Mouse (Mus musculus) adipose tissue, adult 10 weeks (tissue): ENCODE measurements around the gene Pgam1. TPM values are rescaled to one million over a fixed set of nuclear protein-coding genes. Genes with fewer than 3 reads are reported as not detected.

Source experiments
- polyA plus RNA-seq: library from polyadenylated mRNA; stranded (reverse); fragments of 350-450 nt; fragmentation: Illumina TruSeq; extraction: RNeasy Lipid Tissue Mini Kit (QIAGEN cat#74804); gene quantifications from one replicate; pipeline ENCODE4 v1.2.3, GENCODE M21; 2014; ENCODE audit warnings: low read depth, low replicate concordance

Gene Pgam1
- 174 TPM for polyA plus RNA-seq

DNA sequence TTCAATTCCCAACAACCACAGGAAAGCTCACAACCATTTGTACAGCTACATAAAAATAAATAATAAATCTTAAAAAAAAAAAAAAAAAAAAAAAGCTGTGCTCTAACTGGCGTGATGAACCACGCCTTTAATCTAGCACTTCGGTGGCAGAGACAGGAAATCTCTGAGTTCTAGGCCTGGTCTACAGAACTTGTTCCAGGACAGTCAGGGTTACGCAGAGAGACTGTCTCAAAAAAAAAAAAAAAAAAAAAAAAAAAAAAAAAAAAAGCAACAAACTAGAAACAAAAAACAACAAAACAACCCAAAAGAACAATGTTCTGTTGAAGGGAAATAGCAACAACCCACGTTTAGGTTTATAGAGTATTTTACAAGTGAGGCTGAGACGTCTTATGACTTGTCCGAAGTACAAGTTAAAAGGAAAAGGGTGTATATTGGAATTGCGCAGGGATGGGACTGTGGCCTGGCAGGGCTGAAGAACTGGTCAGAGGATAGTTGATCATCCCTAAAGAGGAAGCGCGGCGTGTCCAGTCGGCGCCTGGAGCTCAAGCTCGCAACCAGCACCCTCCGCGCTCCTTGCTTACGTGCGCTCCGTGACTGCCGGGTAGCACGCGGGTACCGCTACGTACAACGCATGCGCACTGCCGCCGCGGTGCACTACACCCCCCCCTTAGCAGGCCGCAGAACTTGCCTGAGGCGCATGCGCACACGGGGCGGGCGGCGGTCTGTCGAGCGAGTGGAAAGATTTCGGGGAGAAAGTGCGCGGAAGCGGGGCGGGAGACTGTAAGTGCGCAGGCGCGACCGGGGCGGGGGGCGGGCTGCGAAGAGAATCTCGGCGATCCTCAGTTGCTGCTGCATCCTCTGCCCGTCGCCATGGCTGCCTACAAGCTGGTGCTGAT, at the start of gene Pgam1:
Gene Pgam1 (plus strand): TSS at position 746 of the 896 bp plus-strand sequence.

DNA sequence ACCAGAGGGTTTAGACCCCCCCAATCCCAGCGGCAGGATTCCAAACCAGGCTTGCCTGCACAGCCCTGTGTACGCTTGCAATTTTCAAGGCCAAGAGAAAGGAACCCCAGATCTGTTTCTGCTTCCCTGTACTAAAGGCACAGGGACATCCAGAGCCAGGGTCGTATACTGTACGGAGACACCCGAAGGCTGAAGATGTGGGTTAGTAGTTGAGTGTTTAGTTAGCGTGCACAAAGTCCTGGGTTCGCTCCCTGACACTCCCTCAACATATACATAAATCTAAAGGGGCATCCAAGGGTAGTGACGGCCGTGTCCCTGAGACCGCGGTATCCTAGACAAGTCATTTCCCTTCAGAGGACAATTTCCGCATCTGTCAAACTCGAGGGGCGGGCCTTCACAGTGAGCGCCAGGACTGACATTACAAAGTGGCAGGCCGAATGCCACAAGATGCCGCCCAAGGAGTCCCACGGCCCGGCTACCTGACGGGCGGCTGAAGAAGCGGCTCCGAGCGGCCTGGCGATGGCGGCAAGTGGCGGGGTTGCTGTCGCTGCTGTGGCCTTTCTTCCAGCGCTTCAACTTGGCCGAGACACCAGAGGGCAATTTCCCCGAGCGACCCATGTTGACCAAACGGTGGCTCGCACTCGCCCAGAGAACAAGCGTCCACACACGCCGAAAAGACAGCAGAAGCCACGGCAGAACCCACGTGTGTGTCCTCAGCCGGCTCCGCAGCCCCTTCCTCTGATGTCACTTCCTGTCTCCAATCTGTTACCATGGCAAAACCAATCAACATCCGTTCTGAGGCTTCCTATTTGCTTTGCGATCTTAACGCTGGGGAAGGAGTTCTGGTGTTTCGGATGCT, 16.0 kb upstream of the Pgam1 start, which contains the start of gene Rrp12:
Gene Rrp12 (minus strand): TSS at position 714 of the 859 bp plus-strand sequence.

DNA sequence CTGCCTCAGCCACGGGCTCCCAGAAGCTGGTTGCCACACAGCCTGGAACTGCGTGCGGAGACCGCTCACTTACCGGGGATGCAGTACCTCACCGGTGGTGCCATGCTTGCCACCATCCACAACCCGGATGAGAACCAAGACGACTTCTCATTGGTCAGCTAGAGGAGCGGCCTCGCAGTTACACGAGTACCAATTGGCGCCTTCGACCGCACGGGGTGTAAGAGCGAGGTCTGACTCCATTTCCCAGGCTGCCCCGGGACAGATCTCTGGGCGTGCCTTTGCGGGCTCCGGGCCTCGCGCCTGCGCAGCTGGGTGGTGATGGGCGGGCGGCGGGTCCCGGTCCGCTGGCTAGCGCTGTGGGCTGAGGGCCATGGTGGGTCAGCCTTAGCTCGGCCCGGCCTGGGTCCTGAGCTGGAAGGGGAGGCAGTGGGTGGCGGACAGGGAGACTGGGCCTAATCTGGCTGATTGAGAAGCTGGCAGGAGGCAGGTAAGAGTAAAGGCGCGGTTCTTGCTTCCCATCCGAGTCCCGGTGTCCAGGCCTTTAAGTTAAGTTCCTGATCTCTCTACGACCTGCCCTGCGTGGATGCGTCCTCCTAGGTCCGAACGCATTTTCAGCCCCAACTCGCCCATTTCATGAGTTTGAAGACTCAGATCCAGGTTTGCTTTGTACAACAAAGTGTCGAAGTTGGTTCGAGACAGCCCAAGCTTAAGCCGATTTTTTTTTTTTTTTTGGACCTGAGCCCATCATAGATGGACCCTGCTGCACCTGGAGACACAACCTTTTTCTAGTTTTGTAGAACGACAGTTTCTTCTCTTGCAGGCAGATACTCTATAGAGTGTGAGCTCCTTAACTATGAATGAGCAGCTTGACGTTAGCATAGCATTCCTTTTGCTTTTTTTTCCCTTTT, 21.7 kb downstream of the Pgam1 start, which contains the start of the genes Exosc1 and Zdhhc16:
Gene Exosc1 (minus strand): TSS at position 245 of the 908 bp plus-strand sequence.
Gene Zdhhc16 (plus strand): TSS at position 302 of the 908 bp plus-strand sequence.

Other genes starting within 250 kb of the Pgam1 start
- 4.0 TPM for gene Slit1, start 168.3 kb upstream of the Pgam1 start, polyA plus RNA-seq
- gene Arhgap19, start 109.9 kb upstream of the Pgam1 start, polyA plus RNA-seq, result 5.2 TPM
- 2.4 TPM for gene Frat1, start 82.0 kb upstream of the Pgam1 start, polyA plus RNA-seq
- 1.3 TPM for gene Frat2, start 63.8 kb upstream of the Pgam1 start, polyA plus RNA-seq
- 5.9 TPM for gene Rrp12, start 15.8 kb upstream of the Pgam1 start, polyA plus RNA-seq
- gene Exosc1, start 21.5 kb downstream of the Pgam1 start, polyA plus RNA-seq, result 25.6 TPM
- 39.8 TPM for gene Zdhhc16, start 21.6 kb downstream of the Pgam1 start, polyA plus RNA-seq
- gene Mms19, start 69.2 kb downstream of the Pgam1 start, polyA plus RNA-seq, result 31.2 TPM
- gene Ubtd1, start 69.8 kb downstream of the Pgam1 start, polyA plus RNA-seq, result 18.2 TPM
- gene Ankrd2, start 124.1 kb downstream of the Pgam1 start, polyA plus RNA-seq, result not detected
- 11.6 TPM for gene Hoga1, start 133.7 kb downstream of the Pgam1 start, polyA plus RNA-seq
- 57.8 TPM for gene 4933411K16Rik, start 140.3 kb downstream of the Pgam1 start, polyA plus RNA-seq
- gene Morn4, start 174.4 kb downstream of the Pgam1 start, polyA plus RNA-seq, result 15.0 TPM
- gene Pi4k2a, start 178.5 kb downstream of the Pgam1 start, polyA plus RNA-seq, result 26.9 TPM
- gene Avpi1, start 217.1 kb downstream of the Pgam1 start, polyA plus RNA-seq, result 31.0 TPM
- gene Marveld1, start 235.5 kb downstream of the Pgam1 start, polyA plus RNA-seq, result 32.6 TPM